8 mouse cellular contexts compared by ENCODE assay signal in the genomic region with DNA sequence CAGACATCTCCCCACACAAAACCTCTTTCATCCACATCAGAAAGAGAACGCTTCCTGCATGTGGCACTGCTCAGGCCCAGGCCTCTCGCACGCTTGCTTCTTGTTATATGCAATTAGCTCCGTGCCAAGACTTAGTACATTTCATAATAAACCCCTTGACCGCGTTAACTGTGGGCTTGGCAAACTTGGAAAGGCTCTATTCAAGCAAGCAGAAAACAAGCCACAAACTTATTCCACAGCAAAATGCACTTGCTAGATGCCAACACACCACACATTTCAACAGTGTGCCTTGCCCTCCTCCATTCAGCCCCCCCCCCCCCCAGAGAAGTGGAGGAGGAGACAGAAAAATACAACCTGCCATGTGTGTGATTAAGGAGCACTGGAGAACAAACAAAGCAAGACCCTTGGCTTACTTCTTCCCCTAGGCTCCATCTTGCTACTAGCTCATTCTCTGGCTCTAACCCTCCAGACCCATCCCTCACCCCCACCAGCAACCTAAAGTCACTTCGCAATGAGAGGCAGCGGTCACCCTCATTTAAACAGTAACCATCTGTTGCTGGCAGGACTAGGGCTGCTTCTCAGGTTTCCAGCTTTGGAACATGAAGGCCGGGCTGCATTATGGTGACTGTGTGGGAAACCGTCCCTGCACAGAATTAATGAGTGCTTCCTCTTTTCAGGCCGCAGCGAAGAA.
DNase-seq lines count a peak whose midpoint lies in the region; ATAC-seq and TF ChIP-seq lines count a peak whose summit lies in the region.

No protein-coding gene starts in this region.

- no peak for TF ChIP-seq POLR2A in brain, embryonic 14.5 days (IDR thresholded peaks at IDR 0.05; ENCODE audit: borderline replicate concordance, extremely low read depth, insufficient read depth, insufficient read length, poor library complexity, severe bottlenecking)

- no peak overlapping the region for H3K4me3 ChIP-seq in embryonic facial prominence, embryonic 13.5 days
- no peak overlapping the region for H3K4me3 ChIP-seq in hindbrain, postnatal 0 days (ENCODE audit: low read length)

- H3K9ac ChIP-seq in embryonic facial prominence, embryonic 13.5 days: no peak overlapping the region
- no peak overlapping the region for H3K9ac ChIP-seq in hindbrain, postnatal 0 days (replicated peaks; ENCODE audit: low read length)

- H3K4me2 ChIP-seq in embryonic facial prominence, embryonic 13.5 days: peak overlapping the region; percentile 24
- 0 out of 2 replicates have a peak overlapping the region, but pooled peaks have one; percentile 18 for H3K4me2 ChIP-seq in hindbrain, postnatal 0 days (ENCODE audit: low read depth, low read length)

- peaks cover 9% of the 10 kb centered on the region for H3K4me1 ChIP-seq in embryonic facial prominence, embryonic 13.5 days
- H3K4me1 ChIP-seq in hindbrain, postnatal 0 days (ENCODE audit: insufficient read depth, low read length): no peaks in the 10 kb centered on the region

- no peaks in the 10 kb centered on the region for H3K9me3 ChIP-seq in embryonic facial prominence, embryonic 13.5 days
- no peaks in the 10 kb centered on the region for H3K9me3 ChIP-seq in hindbrain, postnatal 0 days (ENCODE audit: low read length)

- ATAC-seq in embryonic facial prominence, embryonic 13.5 days (ENCODE audit: insufficient number of reproducible peaks, insufficient read depth, low FRiP score, low TSS enrichment, low read depth): peak; percentile 43; the same call in 1 of the 2 replicates
- ATAC-seq in hindbrain, postnatal 0 days: peak; percentile 89
- no peak for ATAC-seq in CD4-positive, CD25-positive, alpha-beta regulatory T cell, adult 4 months

- intact Hi-C loops in left cerebral cortex, postnatal 25 days (cut with DNase I): no loop called here

- no peak for TF ChIP-seq CTCF in brain, embryonic 14.5 days (IDR thresholded peaks at IDR 0.05; ENCODE audit: borderline replicate concordance, extremely low read depth, insufficient read depth, insufficient read length)
- TF ChIP-seq CTCF in hindbrain, postnatal 0 days (IDR thresholded peaks at IDR 0.05; ENCODE audit: low read depth): no peak

- no peak overlapping the region for H3K27ac ChIP-seq in embryonic facial prominence, embryonic 13.5 days
- peak overlapping the region; percentile 41; the same call in 1 of the 2 replicates for H3K27ac ChIP-seq in hindbrain, postnatal 0 days

- H3K36me3 ChIP-seq in embryonic facial prominence, embryonic 13.5 days: no peaks in the 10 kb centered on the region
- H3K36me3 ChIP-seq in hindbrain, postnatal 0 days (ENCODE audit: insufficient read depth, low read length): no peaks in the 10 kb centered on the region

- peak; percentile 94 for DNase-seq in brain, embryonic 14.5 days (ENCODE audit: low read depth)
- DNase-seq in hindbrain, postnatal 0 days (ENCODE audit: low spot score): peak; percentile 61
- DNase-seq in lung, postnatal 36 days: peak; percentile 44
- DNase-seq in urinary bladder, postnatal 14 days (ENCODE audit: low spot score): no peak
- DNase-seq in thymus, postnatal 4 days: no peak
- no peak for DNase-seq in left cerebral cortex, postnatal 25 days (ENCODE audit: low spot score in 2 of 2)

- 23% methylated on average over 12 of the region's 12 CpGs for WGBS in embryonic facial prominence, embryonic 13.5 days
- 22% methylated on average over 12 of the region's 12 CpGs for WGBS in hindbrain, postnatal 0 days

- no peaks in the 10 kb centered on the region for H3K27me3 ChIP-seq in embryonic facial prominence, embryonic 13.5 days
- H3K27me3 ChIP-seq in hindbrain, postnatal 0 days (ENCODE audit: insufficient read depth, low read length): no peaks in the 10 kb centered on the region

Comparison
In these comparisons a context has a peak if more than half of its experiments do, and no peak if none do; other contexts are left out.
1. DNase-seq: peak in brain, embryonic 14.5 days (single experiment), hindbrain, postnatal 0 days (single experiment) and lung, postnatal 36 days (single experiment); none in urinary bladder, postnatal 14 days (single experiment), thymus, postnatal 4 days (single experiment) and left cerebral cortex, postnatal 25 days (0 of 2).